ENCODE assay signal across 12 mouse cellular contexts in the genomic region with DNA sequence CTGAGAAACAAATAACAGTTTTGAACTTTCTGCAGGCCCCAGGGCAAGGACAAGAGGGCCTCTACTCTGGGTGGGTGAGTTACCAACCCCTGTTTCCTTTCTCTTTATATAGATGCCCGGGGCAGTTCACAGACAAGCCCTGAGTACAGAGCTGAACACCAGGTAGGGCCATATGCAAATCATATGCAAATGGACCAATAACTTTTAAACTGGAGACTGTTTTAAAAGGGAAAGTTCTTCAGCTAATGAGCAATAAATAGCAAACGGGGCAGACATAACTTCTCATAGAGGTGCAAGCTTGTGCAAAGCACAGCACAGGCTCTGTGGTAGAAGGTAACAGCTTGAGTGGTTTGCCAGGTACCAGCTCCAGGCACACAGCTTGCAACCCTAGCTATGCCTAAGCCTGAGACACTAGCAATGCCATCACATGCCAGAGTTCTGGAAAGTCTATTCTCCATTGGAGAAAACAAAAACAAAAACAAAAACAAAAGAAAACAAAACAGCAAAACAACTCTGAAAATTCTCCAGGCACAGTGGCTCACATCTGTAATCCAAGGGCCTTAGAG.
"Had no signal": no experiment of that assay in that cellular context is flagged by ENCODE, and none has a peak within 500 bp of the region (broad histone marks: within the 10 kb centered on the region; RNA-seq: fewer than 3 reads in every experiment).

No protein-coding gene starts in this region.

- H3K36me3 ChIP-seq: kidney, embryonic 15.5 days; liver, embryonic 13.5 days; midbrain, embryonic 13.5 days; neural tube, embryonic 15.5 days had no signal

- H3K27me3 ChIP-seq: kidney, embryonic 15.5 days; limb, embryonic 15.5 days; liver, embryonic 13.5 days; midbrain, embryonic 13.5 days; neural tube, embryonic 15.5 days had no signal

- H3K9ac ChIP-seq: kidney, embryonic 15.5 days; limb, embryonic 15.5 days; liver, embryonic 13.5 days; midbrain, embryonic 13.5 days; neural tube, embryonic 15.5 days had no signal

- H3K27ac ChIP-seq: kidney, embryonic 15.5 days; limb, embryonic 15.5 days; liver, embryonic 13.5 days; midbrain, embryonic 13.5 days; neural tube, embryonic 15.5 days; stomach, postnatal 0 days had no signal

- H3K4me1 ChIP-seq: limb, embryonic 15.5 days; liver, embryonic 13.5 days; midbrain, embryonic 13.5 days had no signal

- DNase-seq: kidney, postnatal 25 days; liver, embryonic 13.5 days; lung, adult 18-20 months; right cerebral cortex, postnatal 4 days; spleen, adult 18-20 months; thymus, postnatal 4 days had no signal

- ATAC-seq: midbrain, embryonic 13.5 days had no signal

- H3K4me2 ChIP-seq: kidney, embryonic 15.5 days; limb, embryonic 15.5 days; liver, embryonic 13.5 days; midbrain, embryonic 13.5 days; neural tube, embryonic 15.5 days had no signal

- H3K4me3 ChIP-seq: kidney, embryonic 15.5 days; limb, embryonic 15.5 days; liver, embryonic 13.5 days; midbrain, embryonic 13.5 days; myocyte; neural tube, embryonic 15.5 days had no signal

- H3K9me3 ChIP-seq: kidney, embryonic 15.5 days; limb, embryonic 15.5 days; liver, embryonic 13.5 days; midbrain, embryonic 13.5 days had no signal
